Mouse (Mus musculus): ENCODE data around the gene Mgea5. TPM values are rescaled to one million over a fixed set of nuclear protein-coding genes. Genes with fewer than 3 reads are reported as not detected.

The Mgea5 gene
- total and polyA plus RNA-seq, 3 experiments = 66.4 to 69.8 (median 69.4) TPM

- dilution Hi-C loops (cut with MboI; ENCODE audit: extremely low pct_ligation_motif_present, extremely low pct_unique_long_range_greater_than_20kb, low sequenced_read_pairs) = no loop called here
- Histone ChIP-seq H3K4me1 (ENCODE audit: control insufficient read depth in 1 of 2, insufficient read depth in 2 of 2) (peaks cover 2 to 28% of the 10 kb centered on the region in 2 experiments), H3K27ac (ENCODE audit: insufficient read depth, low read depth) (no peak overlapping the region), H3K9ac (ENCODE audit: insufficient read depth, low read depth) (no peak overlapping the region), H3K79me2 (replicated peaks; ENCODE audit: control insufficient read depth, extremely low read depth, insufficient read depth, poor library complexity, severe bottlenecking) (0 out of 2 replicates have a peak, but pooled peaks cover 2% of the 10 kb centered on the region), H3K27me3 (replicated peaks) (no peaks in the 10 kb centered on the region), H3K4me2 (ENCODE audit: insufficient read depth, low read depth, poor library complexity, severe bottlenecking) (no peak overlapping the region), H3K36me3 (replicated peaks in 1 of 2; ENCODE audit: control insufficient read depth in 1 of 2, insufficient read depth in 1 of 2, low read length in 1 of 2) (peaks cover 0 to 20% of the 10 kb centered on the region in 2 experiments), H3K4me3 (replicated peaks in 1 of 3; ENCODE audit: low read depth in 2 of 3, low read length in 2 of 3, poor library complexity in 1 of 3) (no peak overlapping the region), H3K9me3 (replicated peaks; ENCODE audit: low read length) (peaks cover 14% of the 10 kb centered on the region)
- in situ Hi-C loops (cut with MboI; ENCODE audit: low pct_ligation_motif_present, low pct_unique_long_range_greater_than_20kb, low sequenced_read_pairs) = loop anchor here (5.0 to 10.0 kb wide), 2 partner anchors 173 to 531 kb away; no protein-coding TSS in a partner anchor
- no peak for DNase-seq (ENCODE audit: extremely low read depth)
- TF ChIP-seq USF1 (IDR thresholded peaks at IDR 0.05; ENCODE audit: low read depth, low read length) = no peak
- no peak for TF ChIP-seq UBTF (IDR thresholded peaks at IDR 0.05; ENCODE audit: low read depth, low read length)
- TF ChIP-seq TCF12 (IDR thresholded peaks at IDR 0.05; ENCODE audit: low read depth, low read length) = no peak
These were observed 38.1 kb downstream of the Mgea5 start for GRCm38 (mm10) chr19:45745344-45746152.

DNA sequence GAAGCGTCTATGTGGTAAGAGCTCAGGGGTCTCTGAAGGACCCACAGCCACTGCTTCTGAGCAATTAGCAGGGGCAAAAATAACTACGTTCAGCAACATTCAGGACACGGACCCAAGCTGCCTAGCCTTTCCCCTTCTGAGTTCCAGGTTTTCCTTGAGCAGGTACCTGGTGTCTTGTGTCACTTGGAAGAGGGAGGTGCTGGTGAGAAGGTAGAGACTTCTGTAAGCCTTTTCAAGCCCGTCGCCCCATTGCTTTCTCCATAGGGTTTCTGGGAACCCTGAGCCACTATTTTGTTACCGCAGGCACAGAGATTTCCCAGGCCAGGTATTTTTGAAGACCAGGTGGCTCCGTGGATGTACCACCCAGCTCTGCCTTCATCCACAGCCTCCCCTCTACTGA is 40.0 kb downstream of the Mgea5 start:
- peaks cover 0 to 15% of the 10 kb centered on the region in 2 experiments for H3K36me3 ChIP-seq (replicated peaks in 1 of 2; ENCODE audit: control insufficient read depth in 1 of 2, insufficient read depth in 1 of 2, low read length in 1 of 2)
- DNase-seq (ENCODE audit: extremely low read depth) = no peak
- no peak overlapping the region for H3K4me2 ChIP-seq (ENCODE audit: insufficient read depth, low read depth, poor library complexity, severe bottlenecking)
- TF ChIP-seq POLR2A (IDR thresholded peaks at IDR 0.05; ENCODE audit: low read depth, low read length) (no peak), ZNF384 (IDR thresholded peaks at IDR 0.05; ENCODE audit: low read depth, low read length) (no peak), KAT2A (IDR thresholded peaks at IDR 0.05; ENCODE audit: insufficient replicate concordance, low read length) (no peak), NELFE (IDR thresholded peaks at IDR 0.05; ENCODE audit: low read depth, low read length) (no peak), MEF2A (IDR thresholded peaks at IDR 0.05; ENCODE audit: borderline replicate concordance, low read depth, low read length) (no peak), TBP (conservative IDR thresholded peaks at IDR 0.05; ENCODE audit: low read depth, low read length) (no peak), SIN3A (IDR thresholded peaks at IDR 0.05; ENCODE audit: low read length) (no peak), MYC (IDR thresholded peaks at IDR 0.05; ENCODE audit: low read depth, low read length) (no peak), USF1 (IDR thresholded peaks at IDR 0.05; ENCODE audit: low read depth, low read length) (no peak)
- dilution Hi-C loops (cut with MboI; ENCODE audit: extremely low pct_ligation_motif_present, extremely low pct_unique_long_range_greater_than_20kb, low sequenced_read_pairs) (no loop called here), in situ Hi-C loops (cut with MboI; ENCODE audit: low pct_ligation_motif_present, low pct_unique_long_range_greater_than_20kb, low sequenced_read_pairs) (loop anchor here (10.0 kb wide), 1 partner anchor 529 kb away; no protein-coding TSS in a partner anchor)
- no peak overlapping the region for H3K9ac ChIP-seq (ENCODE audit: insufficient read depth, low read depth)
- peaks cover 14% of the 10 kb centered on the region for H3K9me3 ChIP-seq (replicated peaks; ENCODE audit: low read length)
- H3K27ac ChIP-seq (ENCODE audit: insufficient read depth, low read depth) = no peak overlapping the region
- peaks cover 10% of the 10 kb centered on the region for H3K27me3 ChIP-seq (replicated peaks)
- no peak overlapping the region for H3K4me3 ChIP-seq (replicated peaks in 1 of 3; ENCODE audit: low read depth in 2 of 3, low read length in 2 of 3, poor library complexity in 1 of 3)
- H3K79me2 ChIP-seq (replicated peaks; ENCODE audit: control insufficient read depth, extremely low read depth, insufficient read depth, poor library complexity, severe bottlenecking) = no peaks in the 10 kb centered on the region
- peaks cover 2 to 21% of the 10 kb centered on the region in 2 experiments for H3K4me1 ChIP-seq (ENCODE audit: control insufficient read depth in 1 of 2, insufficient read depth in 2 of 2)

Measured in CH12.LX (cell line).